ENCODE assay signal across 23 mouse cellular contexts in the genomic region with DNA sequence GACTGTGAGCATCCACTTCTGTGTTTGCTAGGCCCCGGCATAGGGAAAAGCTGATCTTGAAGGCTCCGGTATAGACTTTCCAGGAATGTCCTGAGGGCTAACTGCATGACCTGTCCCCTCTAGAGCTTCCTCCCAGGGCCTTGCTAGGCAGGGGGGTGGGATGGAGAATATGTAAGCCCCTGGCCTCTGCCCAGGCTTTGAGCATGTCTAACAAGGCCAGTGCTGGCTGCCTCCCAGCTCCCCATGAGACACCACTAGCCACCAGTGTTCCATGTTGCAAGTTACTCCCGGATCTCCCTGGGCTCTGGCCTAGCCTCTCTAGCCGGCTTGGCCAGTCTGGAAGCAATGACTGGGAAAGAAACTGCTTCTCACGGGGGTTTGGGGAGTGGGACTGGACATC. TPM values are rescaled to one million over a fixed set of nuclear protein-coding genes. Genes with fewer than 3 reads are reported as not detected.
DNase-seq lines count a peak whose midpoint lies in the region; ATAC-seq lines count a peak whose summit lies in the region.
"Had no signal": no experiment of that assay in that cellular context is flagged by ENCODE, and none has a peak within 500 bp of the region (broad histone marks: within the 10 kb centered on the region; RNA-seq: fewer than 3 reads in every experiment).

No protein-coding gene starts in this region.

- H3K4me3 ChIP-seq in hindbrain, embryonic 10.5 days = no peak overlapping the region
- no peak overlapping the region for H3K4me3 ChIP-seq in hindbrain, embryonic 13.5 days
- H3K4me3 ChIP-seq in midbrain, embryonic 11.5 days (ENCODE audit: low read depth, low read length) = no peak overlapping the region
- H3K4me3 ChIP-seq in midbrain, embryonic 14.5 days (replicated peaks; ENCODE audit: low read depth, low read length) = no peak overlapping the region
- no peak overlapping the region for H3K4me3 ChIP-seq in embryonic facial prominence, embryonic 12.5 days
- H3K4me3 ChIP-seq: forebrain, embryonic 13.5 days; heart, embryonic 12.5 days; limb, embryonic 13.5 days; liver, embryonic 13.5 days; lung, embryonic 15.5 days; myocyte; neural tube, embryonic 15.5 days had no signal

- H3K4me2 ChIP-seq in hindbrain, embryonic 13.5 days = no peak overlapping the region
- no peak overlapping the region for H3K4me2 ChIP-seq in midbrain, embryonic 11.5 days
- no peak overlapping the region for H3K4me2 ChIP-seq in midbrain, embryonic 14.5 days (ENCODE audit: low read length)
- no peak overlapping the region for H3K4me2 ChIP-seq in embryonic facial prominence, embryonic 12.5 days (replicated peaks)
- H3K4me2 ChIP-seq: forebrain, embryonic 13.5 days; heart, embryonic 12.5 days; limb, embryonic 13.5 days; liver, embryonic 13.5 days; lung, embryonic 15.5 days; neural tube, embryonic 15.5 days had no signal

- H3K9me3 ChIP-seq in hindbrain, embryonic 10.5 days = no peaks in the 10 kb centered on the region
- H3K9me3 ChIP-seq in hindbrain, embryonic 13.5 days = no peaks in the 10 kb centered on the region
- no peaks in the 10 kb centered on the region for H3K9me3 ChIP-seq in midbrain, embryonic 11.5 days (ENCODE audit: control insufficient read depth, low read length)
- H3K9me3 ChIP-seq in midbrain, embryonic 14.5 days (ENCODE audit: control insufficient read depth, low read length) = no peaks in the 10 kb centered on the region
- H3K9me3 ChIP-seq in embryonic facial prominence, embryonic 12.5 days = no peaks in the 10 kb centered on the region
- H3K9me3 ChIP-seq: forebrain, embryonic 13.5 days; heart, embryonic 12.5 days; limb, embryonic 13.5 days; liver, embryonic 13.5 days; lung, embryonic 15.5 days; neural tube, embryonic 15.5 days had no signal

- 0 out of 2 replicates have a peak, but pooled peaks cover 4% of the 10 kb centered on the region for H3K27me3 ChIP-seq in hindbrain, embryonic 10.5 days (ENCODE audit: insufficient read depth, poor library complexity, severe bottlenecking)
- H3K27me3 ChIP-seq in hindbrain, embryonic 13.5 days = peaks cover 4% of the 10 kb centered on the region; the same call in 1 of the 2 replicates
- no peaks in the 10 kb centered on the region for H3K27me3 ChIP-seq in midbrain, embryonic 11.5 days (ENCODE audit: control insufficient read depth, insufficient read depth, low read length)
- H3K27me3 ChIP-seq in midbrain, embryonic 14.5 days (ENCODE audit: control insufficient read depth, insufficient read depth, low read length) = no peaks in the 10 kb centered on the region
- no peaks in the 10 kb centered on the region for H3K27me3 ChIP-seq in embryonic facial prominence, embryonic 12.5 days
- H3K27me3 ChIP-seq: forebrain, embryonic 13.5 days; heart, embryonic 12.5 days; liver, embryonic 13.5 days; lung, embryonic 15.5 days; Patski had no signal

- H3K4me1 ChIP-seq in hindbrain, embryonic 10.5 days (replicated peaks) = peaks cover 23% of the 10 kb centered on the region
- peaks cover 11% of the 10 kb centered on the region for H3K4me1 ChIP-seq in hindbrain, embryonic 13.5 days (replicated peaks)
- H3K4me1 ChIP-seq in midbrain, embryonic 11.5 days (ENCODE audit: control insufficient read depth, insufficient read depth, low read length) = peaks cover 6% of the 10 kb centered on the region; the same call in 1 of the 2 replicates
- H3K4me1 ChIP-seq in midbrain, embryonic 14.5 days (ENCODE audit: control insufficient read depth, insufficient read depth, low read length) = 0 out of 2 replicates have a peak, but pooled peaks cover 3% of the 10 kb centered on the region
- H3K4me1 ChIP-seq in embryonic facial prominence, embryonic 12.5 days = peaks cover 28% of the 10 kb centered on the region

- H3K9ac ChIP-seq in hindbrain, embryonic 13.5 days = no peak overlapping the region
- peak overlapping the region; percentile 22; the same call in 1 of the 2 replicates for H3K9ac ChIP-seq in midbrain, embryonic 11.5 days (ENCODE audit: low read length)
- no peak overlapping the region for H3K9ac ChIP-seq in midbrain, embryonic 14.5 days (replicated peaks; ENCODE audit: low read length)
- H3K9ac ChIP-seq in embryonic facial prominence, embryonic 12.5 days = no peak overlapping the region
- H3K9ac ChIP-seq: forebrain, embryonic 13.5 days; heart, embryonic 12.5 days; limb, embryonic 13.5 days; liver, embryonic 13.5 days; lung, embryonic 15.5 days; neural tube, embryonic 15.5 days had no signal

- ATAC-seq in hindbrain, embryonic 13.5 days (ENCODE audit: low FRiP score) = no peak
- no peak for ATAC-seq in midbrain, embryonic 11.5 days (ENCODE audit: low FRiP score)
- no peak for ATAC-seq in midbrain, embryonic 14.5 days (ENCODE audit: low FRiP score, low TSS enrichment)
- ATAC-seq in embryonic facial prominence, embryonic 12.5 days (ENCODE audit: insufficient number of reproducible peaks, insufficient read depth, low FRiP score, low TSS enrichment) = 0 out of 2 replicates have a peak, but pooled peaks have one; percentile 7
- ATAC-seq: forebrain, embryonic 13.5 days; inflammation-experienced regulatory T-cells, adult 6 months; Patski had no signal

- H3K27ac ChIP-seq in hindbrain, embryonic 10.5 days = peak overlapping the region; percentile 81
- H3K27ac ChIP-seq in hindbrain, embryonic 13.5 days = no peak overlapping the region
- no peak overlapping the region for H3K27ac ChIP-seq in midbrain, embryonic 11.5 days (ENCODE audit: low read depth, low read length)
- H3K27ac ChIP-seq in midbrain, embryonic 14.5 days (replicated peaks; ENCODE audit: low read depth, low read length) = no peak overlapping the region
- H3K27ac ChIP-seq in embryonic facial prominence, embryonic 12.5 days = no peak overlapping the region
- H3K27ac ChIP-seq: forebrain, embryonic 13.5 days; limb, embryonic 13.5 days; liver, embryonic 13.5 days; lung, embryonic 15.5 days; neural tube, embryonic 15.5 days had no signal

- peak; percentile 9 for DNase-seq in embryo, embryonic 9.5 days (ENCODE audit: extremely low spot score)
- DNase-seq in embryo, embryonic 11 days = no peak
- no peak for DNase-seq in hindbrain, embryonic 10.5 days (ENCODE audit: low spot score)
- no peak for DNase-seq in midbrain, embryonic 11.5 days (ENCODE audit: low spot score, missing footprints)
- DNase-seq in midbrain, embryonic 14.5 days = no peak
- DNase-seq in lung, adult 18-20 months = no peak
- DNase-seq: cerebellum, adult 9-11 months; kidney, postnatal 4 days; liver, embryonic 13.5 days; lung, postnatal 4 days; right cerebral cortex, postnatal 14 days; spleen, adult 18-20 months; thymus, postnatal 4 days had no signal

- no peaks in the 10 kb centered on the region for H3K36me3 ChIP-seq in hindbrain, embryonic 10.5 days
- H3K36me3 ChIP-seq in hindbrain, embryonic 13.5 days = no peaks in the 10 kb centered on the region
- H3K36me3 ChIP-seq in midbrain, embryonic 11.5 days (ENCODE audit: control insufficient read depth, insufficient read depth, low read length) = no peaks in the 10 kb centered on the region
- no peaks in the 10 kb centered on the region for H3K36me3 ChIP-seq in midbrain, embryonic 14.5 days (ENCODE audit: control insufficient read depth, insufficient read depth, low read length)
- no peaks in the 10 kb centered on the region for H3K36me3 ChIP-seq in embryonic facial prominence, embryonic 12.5 days
- H3K36me3 ChIP-seq: heart, embryonic 12.5 days; limb, embryonic 13.5 days; liver, embryonic 13.5 days; lung, embryonic 15.5 days; neural tube, embryonic 15.5 days had no signal

- 58% methylated on average over 5 of the region's 5 CpGs for WGBS in hindbrain, embryonic 10.5 days
- WGBS in hindbrain, embryonic 13.5 days = 63% methylated on average over 5 of the region's 5 CpGs
- 71% methylated on average over 5 of the region's 5 CpGs for WGBS in midbrain, embryonic 11.5 days
- WGBS in midbrain, embryonic 14.5 days = 62% methylated on average over 5 of the region's 5 CpGs
- 44% methylated on average over 5 of the region's 5 CpGs for WGBS in embryonic facial prominence, embryonic 12.5 days

RNA-seq across cellular contexts. Expression of a gene that starts 17.4 kb away (rescaled TPM):
- polyA plus RNA-seq in hindbrain, embryonic 10.5 days (2016; fragmentation: Nextera tagmentation; extraction: Ambion mirVana) = 1.7 and 4.6 TPM in 2 replicates
- polyA plus RNA-seq in hindbrain, embryonic 13.5 days (2015; fragmentation: Nextera tagmentation; extraction: Ambion mirVana) = 2.1 and 3.2 TPM in 2 replicates
- polyA plus RNA-seq in midbrain, embryonic 11.5 days (2014; fragmentation: Nextera tagmentation; extraction: Ambion mirVana) = 0.41 and 0.72 TPM in 2 replicates
- polyA plus RNA-seq in midbrain, embryonic 14.5 days (2014; fragmentation: Nextera tagmentation; extraction: Ambion mirVana) = 0.63 and 0.87 TPM in 2 replicates
- polyA plus RNA-seq in embryonic facial prominence, embryonic 12.5 days (2016; fragmentation: Nextera tagmentation; extraction: Ambion mirVana) = 39.5 and 56.9 TPM in 2 replicates

RNA-seq across cellular contexts. Expression of a gene that starts 56.6 kb away (rescaled TPM):
- polyA plus RNA-seq in hindbrain, embryonic 10.5 days (2016; fragmentation: Nextera tagmentation; extraction: Ambion mirVana) = 4.7 and 5.3 TPM in 2 replicates
- polyA plus RNA-seq in hindbrain, embryonic 13.5 days (2015; fragmentation: Nextera tagmentation; extraction: Ambion mirVana) = 4.6 and 5.0 TPM in 2 replicates
- polyA plus RNA-seq in midbrain, embryonic 11.5 days (2014; fragmentation: Nextera tagmentation; extraction: Ambion mirVana) = 2.5 and 2.9 TPM in 2 replicates
- polyA plus RNA-seq in midbrain, embryonic 14.5 days (2014; fragmentation: Nextera tagmentation; extraction: Ambion mirVana) = 1.3 and 3.6 TPM in 2 replicates
- 12.2 and 12.4 TPM in 2 replicates for polyA plus RNA-seq in embryonic facial prominence, embryonic 12.5 days (2016; fragmentation: Nextera tagmentation; extraction: Ambion mirVana)
